Mouse (Mus musculus) T-cell, adult 2 months (primary cell): Measurements from ENCODE around the gene Crebrf.

Experiments used
- DNase-seq: peaks from one replicate; pipeline ENCODE4 v3.0.0; 2022; ENCODE audit warnings: low spot score

Gene Crebrf

GRCm38 (mm10) chr17:26705463-26706359 is 9.7 kb upstream of the Crebrf start:
- no peak for DNase-seq

GRCm38 (mm10) chr17:26707066-26707465 is 8.4 kb upstream of the Crebrf start:
- no peak for DNase-seq

- no peak for DNase-seq
These were observed 7.0 kb upstream of the Crebrf start for GRCm38 (mm10) chr17:26708499-26708898.

- DNase-seq = no peak
These were observed 6.4 kb upstream of the Crebrf start for GRCm38 (mm10) chr17:26708993-26709590.

- DNase-seq = no peak
These were observed 5.4 kb upstream of the Crebrf start for GRCm38 (mm10) chr17:26710049-26710448.

GRCm38 (mm10) chr17:26715916-26716717 is 667 bp downstream of the Crebrf start:
- DNase-seq = peak; percentile 98

- DNase-seq = peak; percentile 37
These were observed 2.4 kb downstream of the Crebrf start for GRCm38 (mm10) chr17:26717868-26718267.

- no peak for DNase-seq
These were observed 4.0 kb downstream of the Crebrf start for GRCm38 (mm10) chr17:26719405-26719804.

GRCm38 (mm10) chr17:26721802-26722201 is 6.4 kb downstream of the Crebrf start:
- no peak for DNase-seq

GRCm38 (mm10) chr17:26724790-26725189 is 9.3 kb downstream of the Crebrf start:
- DNase-seq = no peak

- DNase-seq = no peak
These were observed 11.2 kb downstream of the Crebrf start for GRCm38 (mm10) chr17:26726674-26727073.

- DNase-seq = no peak
These were observed 11.8 kb downstream of the Crebrf start for GRCm38 (mm10) chr17:26727110-26727755.

GRCm38 (mm10) chr17:26742581-26742980 is 27.1 kb downstream of the Crebrf start:
- no peak for DNase-seq

GRCm38 (mm10) chr17:26743294-26743693 is 27.8 kb downstream of the Crebrf start:
- DNase-seq = no peak

GRCm38 (mm10) chr17:26749975-26750374 is 34.5 kb downstream of the Crebrf start:
- DNase-seq = no peak

- DNase-seq = peak; percentile 38
These were observed 36.8 kb downstream of the Crebrf start for GRCm38 (mm10) chr17:26752297-26752696.

GRCm38 (mm10) chr17:26753476-26753875 is 38.0 kb downstream of the Crebrf start:
- peak; percentile 9 for DNase-seq

- no peak for DNase-seq
These were observed 51.8 kb downstream of the Crebrf start for GRCm38 (mm10) chr17:26767100-26767753.

GRCm38 (mm10) chr17:26767754-26768124 is 52.3 kb downstream of the Crebrf start:
- no peak for DNase-seq

- no peak for DNase-seq
These were observed 60.8 kb downstream of the Crebrf start for GRCm38 (mm10) chr17:26776211-26776610.

GRCm38 (mm10) chr17:26778001-26778400 is 62.6 kb downstream of the Crebrf start:
- DNase-seq = no peak
